9 mouse cellular contexts compared by ENCODE assay signal in the genomic region with DNA sequence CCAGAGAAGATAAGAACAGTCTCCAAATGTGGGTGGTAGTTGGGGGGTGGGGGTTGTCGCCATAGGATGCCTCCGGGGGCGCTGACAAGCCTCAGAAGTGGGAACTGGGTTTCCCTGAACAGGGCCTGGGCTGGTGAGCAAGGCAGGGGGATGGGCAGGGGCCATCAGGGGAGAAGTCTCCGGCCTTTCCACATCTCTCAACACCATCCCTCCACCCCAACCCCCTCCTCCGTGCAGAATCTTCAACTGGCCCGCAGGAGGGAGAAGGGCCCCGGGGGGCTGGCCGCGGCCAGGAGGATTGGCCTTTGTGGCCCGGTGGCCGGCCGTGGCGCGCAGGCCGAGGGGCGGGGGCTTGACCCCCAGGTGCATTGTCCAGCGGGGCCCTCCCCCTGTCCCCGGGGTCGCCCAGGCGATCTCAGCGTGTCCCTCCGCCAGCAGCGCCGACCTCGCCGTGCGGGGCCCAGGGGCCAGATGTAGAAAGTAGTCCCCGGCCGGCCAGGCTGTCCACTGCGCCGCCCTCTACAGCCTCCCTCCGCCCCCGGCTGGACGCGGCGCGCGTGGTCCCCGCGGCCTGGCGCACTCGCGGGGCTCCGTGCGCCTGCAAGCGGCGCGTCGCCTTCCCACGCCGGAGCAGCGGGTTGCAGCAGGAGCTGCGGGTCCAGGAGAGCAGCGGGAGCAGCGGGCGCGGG. TPM values are rescaled to one million over a fixed set of nuclear protein-coding genes. Genes with fewer than 3 reads are reported as not detected.
DNase-seq lines count a peak whose midpoint lies in the region; ATAC-seq lines count a peak whose summit lies in the region.
"Had no signal": no experiment of that assay in that cellular context is flagged by ENCODE, and none has a peak within 500 bp of the region (broad histone marks: within the 10 kb centered on the region; RNA-seq: fewer than 3 reads in every experiment).

Gene Prtg (plus strand): TSS at position 144 of the 689 bp plus-strand sequence.

- no peaks in the 10 kb centered on the region for H3K27me3 ChIP-seq in embryonic facial prominence, embryonic 15.5 days
- H3K27me3 ChIP-seq in limb, embryonic 13.5 days, result peaks cover 49% of the 10 kb centered on the region
- peaks cover 3% of the 10 kb centered on the region; the same call in 1 of the 2 replicates for H3K27me3 ChIP-seq in neural tube, embryonic 14.5 days (ENCODE audit: control insufficient read depth, insufficient read depth, low read length)

- WGBS in embryonic facial prominence, embryonic 15.5 days, result under 1% methylated on average over 57 of the region's 57 CpGs
- WGBS in limb, embryonic 13.5 days, result under 1% methylated on average over 50 of the region's 57 CpGs
- under 1% methylated on average over 52 of the region's 57 CpGs for WGBS in neural tube, embryonic 14.5 days

- H3K27ac ChIP-seq in embryonic facial prominence, embryonic 15.5 days (replicated peaks), result peak within 1 kb of the TSS; percentile 79
- H3K27ac ChIP-seq in limb, embryonic 13.5 days, result no peak within 1 kb of the TSS
- peak within 1 kb of the TSS; percentile 72 for H3K27ac ChIP-seq in neural tube, embryonic 14.5 days (ENCODE audit: low read depth, low read length)

- intact Hi-C loops in heart, postnatal 10 days (cut with DNase I), result loop anchor here (2.0 to 5.0 kb wide), 2 partner anchors 40 to 78 kb away; no protein-coding TSS in a partner anchor

- peak within 1 kb of the TSS; percentile 70 for H3K9ac ChIP-seq in embryonic facial prominence, embryonic 15.5 days
- peak within 1 kb of the TSS; percentile 76 for H3K9ac ChIP-seq in limb, embryonic 13.5 days
- peak within 1 kb of the TSS; percentile 71 for H3K9ac ChIP-seq in neural tube, embryonic 14.5 days (replicated peaks; ENCODE audit: low read depth, low read length)

- H3K36me3 ChIP-seq in embryonic facial prominence, embryonic 15.5 days, result no peaks in the 10 kb centered on the region
- no peaks in the 10 kb centered on the region for H3K36me3 ChIP-seq in limb, embryonic 13.5 days
- H3K36me3 ChIP-seq in neural tube, embryonic 14.5 days (ENCODE audit: control insufficient read depth, insufficient read depth, low read length), result no peaks in the 10 kb centered on the region

- no peaks in the 10 kb centered on the region for H3K9me3 ChIP-seq in embryonic facial prominence, embryonic 15.5 days (replicated peaks)
- H3K9me3 ChIP-seq in limb, embryonic 13.5 days, result no peaks in the 10 kb centered on the region
- no peaks in the 10 kb centered on the region for H3K9me3 ChIP-seq in neural tube, embryonic 14.5 days (ENCODE audit: control insufficient read depth, low read length)

- DNase-seq in gastrocnemius, postnatal 10 days, result peak; percentile 53
- DNase-seq in gastrocnemius, adult 8-10 months (ENCODE audit: low spot score in 2 of 2), result no peak
- peak; percentile 59 for DNase-seq in Muller cell, postnatal 12 days (ENCODE audit: inconsistent ontology term)
- DNase-seq in heart, postnatal 10 days, result peak; percentile 38 to 41

- H3K4me1 ChIP-seq in embryonic facial prominence, embryonic 15.5 days, result peaks cover 15% of the 10 kb centered on the region
- H3K4me1 ChIP-seq in limb, embryonic 13.5 days, result peaks cover 25% of the 10 kb centered on the region
- H3K4me1 ChIP-seq in neural tube, embryonic 14.5 days (ENCODE audit: control insufficient read depth, insufficient read depth, low read length), result no peaks in the 10 kb centered on the region

- H3K4me2 ChIP-seq in embryonic facial prominence, embryonic 15.5 days (replicated peaks), result peak within 1 kb of the TSS; percentile 99
- H3K4me2 ChIP-seq in limb, embryonic 13.5 days (replicated peaks), result peak within 1 kb of the TSS; percentile 99
- H3K4me2 ChIP-seq in neural tube, embryonic 14.5 days (ENCODE audit: low read depth, low read length), result peak within 1 kb of the TSS; percentile 100

- peak; percentile 74 for ATAC-seq in embryonic facial prominence, embryonic 15.5 days (ENCODE audit: insufficient number of reproducible peaks, low FRiP score, low TSS enrichment, low read depth)
- peak; percentile 78 for ATAC-seq in limb, embryonic 13.5 days (ENCODE audit: low FRiP score, low read depth)
- peak; percentile 85 for ATAC-seq in neural tube, embryonic 14.5 days (ENCODE audit: low read depth)
- ATAC-seq in erythroid progenitor cell, adult 5-6 weeks (replicated peaks; ENCODE audit: low FRiP score, poor library complexity, severe bottlenecking), result no peak

- H3K4me3 ChIP-seq in embryonic facial prominence, embryonic 15.5 days (replicated peaks), result peak within 1 kb of the TSS; percentile 71
- H3K4me3 ChIP-seq in limb, embryonic 13.5 days, result peak within 1 kb of the TSS; percentile 78
- H3K4me3 ChIP-seq in neural tube, embryonic 14.5 days (ENCODE audit: low read depth, low read length), result peak within 1 kb of the TSS; percentile 71

RNA-seq across cellular contexts. Expression of gene Prtg, which starts in this region (rescaled TPM):
- total RNA-seq in gastrocnemius, postnatal 10 days (2021), result under 1 TPM; 0.49 to 0.95 TPM
- total RNA-seq in gastrocnemius, adult 8-10 months (2022), result under 1 TPM; 0.07 to 0.38 (median 0.12) TPM
- 1.1 and 1.2 TPM in 2 replicates for polyA plus RNA-seq in embryonic facial prominence, embryonic 15.5 days (2015; fragmentation: Nextera tagmentation; extraction: Ambion mirVana)
- under 1 TPM; 0.22 TPM for total RNA-seq in heart, postnatal 10 days (2021)
- 0.36 and 1.0 TPM in 2 replicates for polyA plus RNA-seq in limb, embryonic 13.5 days (2015; fragmentation: Nextera tagmentation; extraction: Ambion mirVana)
- polyA plus RNA-seq in neural tube, embryonic 14.5 days (2014; fragmentation: Nextera tagmentation; extraction: Ambion mirVana), result 0.43 and 0.80 TPM in 2 replicates
- total RNA-seq in erythroid progenitor cell, adult 5-6 weeks (2015; ENCODE audit: low replicate concordance), result not detected in 2 replicates
- not detected in 2 replicates for total RNA-seq in erythroid progenitor cell, adult 5-6 weeks (2017; ENCODE audit: low replicate concordance)
- total RNA-seq: MEL had no signal

Comparison
In these comparisons a context has a peak if more than half of its experiments do, and no peak if none do; other contexts are left out.
1. Peak in DNase-seq in gastrocnemius, postnatal 10 days; RNA of the gene not detected or under 1 TPM.
2. Peak in DNase-seq in heart, postnatal 10 days; RNA of the gene not detected or under 1 TPM.
3. Peak in ATAC-seq, H3K4me3 ChIP-seq, H3K27ac ChIP-seq, H3K9ac ChIP-seq and H3K4me2 ChIP-seq in neural tube, embryonic 14.5 days; RNA of the gene not detected or under 1 TPM.